ENCODE assay signal across 12 mouse cellular contexts in the genomic region with DNA sequence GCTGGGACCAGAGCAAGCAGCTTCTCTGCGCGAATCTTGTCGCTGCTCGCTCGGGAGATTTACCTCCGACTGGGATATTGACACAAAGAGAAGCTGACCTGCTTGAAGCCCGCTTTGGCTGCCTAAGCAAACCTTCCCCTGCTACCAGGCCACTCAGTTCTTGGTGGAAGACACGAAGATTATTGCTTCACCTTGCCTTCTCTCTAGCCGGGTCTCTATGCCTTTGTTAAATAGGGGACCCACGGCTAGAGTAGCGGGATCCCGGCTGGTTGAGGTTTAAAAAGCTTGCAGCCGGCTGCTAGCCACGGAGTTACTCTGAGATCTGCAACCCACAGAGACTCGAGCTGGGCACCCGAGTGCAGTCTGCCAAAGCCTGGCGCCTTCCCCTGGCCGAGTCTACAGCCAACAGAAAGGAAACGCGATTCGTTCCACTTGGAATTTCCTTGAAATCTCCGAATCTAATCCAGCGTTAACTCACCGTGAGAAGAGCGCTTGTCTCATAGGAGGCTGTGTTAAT. TPM values are rescaled to one million over a fixed set of nuclear protein-coding genes. Genes with fewer than 3 reads are reported as not detected.
DNase-seq lines count a peak whose midpoint lies in the region; ATAC-seq and TF ChIP-seq lines count a peak whose summit lies in the region.
"Had no signal": no experiment of that assay in that cellular context is flagged by ENCODE, and none has a peak within 500 bp of the region (broad histone marks: within the 10 kb centered on the region; RNA-seq: fewer than 3 reads in every experiment).

No protein-coding gene starts in this region.

- no peak overlapping the region for H3K9ac ChIP-seq in limb, embryonic 13.5 days
- H3K9ac ChIP-seq in intestine, embryonic 16.5 days (ENCODE audit: low read depth, low read length) = no peak overlapping the region
- H3K9ac ChIP-seq in heart, embryonic 11.5 days (ENCODE audit: low read depth, low read length) = no peak overlapping the region
- H3K9ac ChIP-seq: embryonic facial prominence, embryonic 15.5 days; liver, embryonic 13.5 days had no signal

- H3K4me1 ChIP-seq in cerebellum, adult 2 months (ENCODE audit: control insufficient read depth, insufficient read depth, low read length) = no peaks in the 10 kb centered on the region
- H3K4me1 ChIP-seq in testis, adult 2 months (ENCODE audit: control insufficient read depth, insufficient read depth, low read length) = peaks cover 21% of the 10 kb centered on the region
- peaks cover 22% of the 10 kb centered on the region for H3K4me1 ChIP-seq in limb, embryonic 13.5 days
- H3K4me1 ChIP-seq in intestine, embryonic 16.5 days (ENCODE audit: control insufficient read depth, insufficient read depth, low read length) = peaks cover 12% of the 10 kb centered on the region
- H3K4me1 ChIP-seq in heart, embryonic 11.5 days (ENCODE audit: control insufficient read depth, insufficient read depth, low read length) = peaks cover 9% of the 10 kb centered on the region; the same call in 1 of the 2 replicates

- TF ChIP-seq POLR2A in cerebellum, adult 2 months (IDR thresholded peaks at IDR 0.05; ENCODE audit: borderline replicate concordance, insufficient read depth, low read length) = no peak
- TF ChIP-seq POLR2A in testis, adult 2 months (IDR thresholded peaks at IDR 0.05; ENCODE audit: control insufficient read depth, low read depth, low read length) = no peak

- no peaks in the 10 kb centered on the region for H3K9me3 ChIP-seq in limb, embryonic 13.5 days
- no peaks in the 10 kb centered on the region for H3K9me3 ChIP-seq in intestine, embryonic 16.5 days (ENCODE audit: control insufficient read depth, low read length)
- no peaks in the 10 kb centered on the region for H3K9me3 ChIP-seq in heart, embryonic 11.5 days (replicated peaks; ENCODE audit: control insufficient read depth, low read length)
- H3K9me3 ChIP-seq: embryonic facial prominence, embryonic 15.5 days; liver, embryonic 13.5 days had no signal

- WGBS in cerebellum, adult 2 months = 2% methylated on average over 25 of the region's 25 CpGs
- WGBS in limb, embryonic 13.5 days = under 1% methylated on average over 25 of the region's 25 CpGs
- 1% methylated on average over 25 of the region's 25 CpGs for WGBS in intestine, embryonic 16.5 days
- WGBS in heart, embryonic 11.5 days (ENCODE audit: insufficient replicate concordance) = 1% methylated on average over 25 of the region's 25 CpGs

- H3K27me3 ChIP-seq in cerebellum, adult 2 months (ENCODE audit: control insufficient read depth, insufficient read depth, low read length) = peaks cover 35% of the 10 kb centered on the region; the same call in 1 of the 2 replicates
- peaks cover 17% of the 10 kb centered on the region for H3K27me3 ChIP-seq in testis, adult 2 months (ENCODE audit: control insufficient read depth, insufficient read depth, low read length)
- H3K27me3 ChIP-seq in limb, embryonic 13.5 days = peaks cover 99% of the 10 kb centered on the region
- peaks cover 64% of the 10 kb centered on the region for H3K27me3 ChIP-seq in intestine, embryonic 16.5 days (replicated peaks; ENCODE audit: control insufficient read depth, insufficient read depth, low read length)
- peaks cover 90% of the 10 kb centered on the region for H3K27me3 ChIP-seq in heart, embryonic 11.5 days (ENCODE audit: control insufficient read depth, insufficient read depth, low read length)

- ATAC-seq in cerebellum, adult (ENCODE audit: insufficient number of reproducible peaks, low FRiP score, low TSS enrichment) = no peak
- no peak for ATAC-seq in limb, embryonic 13.5 days (ENCODE audit: low FRiP score, low read depth)
- ATAC-seq in intestine, embryonic 16.5 days = no peak
- ATAC-seq in heart, embryonic 11.5 days (replicated peaks; ENCODE audit: insufficient number of reproducible peaks, low FRiP score, low TSS enrichment) = no peak

- peak; percentile 38 to 58 for DNase-seq in cerebellum, adult 2 months
- DNase-seq in testis, postnatal 14 days (ENCODE audit: low spot score) = no peak
- no peak for DNase-seq in gastrocnemius, postnatal 4 days (ENCODE audit: low spot score in 2 of 2)
- DNase-seq: kidney, postnatal 25 days; liver, embryonic 13.5 days had no signal

- no peak overlapping the region for H3K4me3 ChIP-seq in cerebellum, adult 2 months (replicated peaks; ENCODE audit: insufficient read depth, low read depth, low read length)
- H3K4me3 ChIP-seq in testis, adult 2 months (ENCODE audit: control insufficient read depth, low read depth, low read length) = peak overlapping the region; percentile 28
- 0 out of 2 replicates have a peak overlapping the region, but pooled peaks have one; percentile 0 for H3K4me3 ChIP-seq in limb, embryonic 13.5 days
- H3K4me3 ChIP-seq in intestine, embryonic 16.5 days (ENCODE audit: low read length) = no peak overlapping the region
- no peak overlapping the region for H3K4me3 ChIP-seq in heart, embryonic 11.5 days (ENCODE audit: low read depth, low read length)
- H3K4me3 ChIP-seq: heart, adult 2 months; liver, embryonic 13.5 days had no signal

- no peak overlapping the region for H3K4me2 ChIP-seq in limb, embryonic 13.5 days (replicated peaks)
- no peak overlapping the region for H3K4me2 ChIP-seq in intestine, embryonic 16.5 days (ENCODE audit: low read depth, low read length)
- no peak overlapping the region for H3K4me2 ChIP-seq in heart, embryonic 11.5 days
- H3K4me2 ChIP-seq: embryonic facial prominence, embryonic 15.5 days; liver, embryonic 13.5 days had no signal

- no peak for TF ChIP-seq CTCF in cerebellum, adult 2 months (IDR thresholded peaks at IDR 0.05; ENCODE audit: borderline replicate concordance, insufficient read depth, low read depth, low read length)
- TF ChIP-seq CTCF in testis, adult 2 months (IDR thresholded peaks at IDR 0.05; ENCODE audit: control insufficient read depth, insufficient read depth, insufficient replicate concordance, low read depth, low read length) = no peak

- no peaks in the 10 kb centered on the region for H3K36me3 ChIP-seq in testis, adult 2 months (ENCODE audit: control insufficient read depth, insufficient read depth, low read length)
- H3K36me3 ChIP-seq in limb, embryonic 13.5 days = no peaks in the 10 kb centered on the region
- no peaks in the 10 kb centered on the region for H3K36me3 ChIP-seq in intestine, embryonic 16.5 days (ENCODE audit: control insufficient read depth, insufficient read depth, low read length)
- no peaks in the 10 kb centered on the region for H3K36me3 ChIP-seq in heart, embryonic 11.5 days (ENCODE audit: control insufficient read depth, insufficient read depth, low read length)
- H3K36me3 ChIP-seq: embryonic facial prominence, embryonic 15.5 days; liver, embryonic 13.5 days had no signal

- no peak overlapping the region for H3K27ac ChIP-seq in cerebellum, adult 2 months (ENCODE audit: insufficient read depth, low read length)
- H3K27ac ChIP-seq in testis, adult 2 months (ENCODE audit: control insufficient read depth, insufficient read depth, low read depth, low read length) = no peak overlapping the region
- H3K27ac ChIP-seq in limb, embryonic 13.5 days = no peak overlapping the region
- no peak overlapping the region for H3K27ac ChIP-seq in intestine, embryonic 16.5 days (ENCODE audit: low read length)
- H3K27ac ChIP-seq in heart, embryonic 11.5 days (ENCODE audit: low read depth, low read length) = no peak overlapping the region
- H3K27ac ChIP-seq: embryonic facial prominence, embryonic 15.5 days; heart, adult 2 months; liver, embryonic 13.5 days had no signal

RNA-seq across cellular contexts. Expression of a gene that starts 8.2 kb away (rescaled TPM):
- polyA plus RNA-seq in cerebellum, adult 2 months (2012; rRNA removed) = 0.13 and 0.46 TPM in 2 replicates
- 50.1 and 52.6 TPM in 2 replicates for polyA plus RNA-seq in testis, adult 2 months (2012; rRNA removed)
- not detected in 2 replicates for polyA plus RNA-seq in limb, embryonic 13.5 days (2015; fragmentation: Nextera tagmentation; extraction: Ambion mirVana)
- total RNA-seq in gastrocnemius, postnatal 4 days (2021) = 1 to 10 TPM in 1 of 2 experiments, under 1 TPM in 1; 0.34 to 1.4 TPM
- polyA plus RNA-seq in intestine, embryonic 16.5 days (2015; fragmentation: Nextera tagmentation; extraction: Ambion mirVana) = 0.02 TPM in 1 of 2 replicates, not detected in the other
- polyA plus RNA-seq in heart, embryonic 11.5 days (2014; fragmentation: Nextera tagmentation; extraction: Ambion mirVana) = not detected in 2 replicates

RNA-seq across cellular contexts. Expression of a gene that starts 53.6 kb away (rescaled TPM):
- 58.0 and 58.1 TPM in 2 replicates for polyA plus RNA-seq in cerebellum, adult 2 months (2012; rRNA removed)
- 22.6 and 25.3 TPM in 2 replicates for polyA plus RNA-seq in testis, adult 2 months (2012; rRNA removed)
- 41.5 and 47.7 TPM in 2 replicates for polyA plus RNA-seq in limb, embryonic 13.5 days (2015; fragmentation: Nextera tagmentation; extraction: Ambion mirVana)
- 10 to 100 TPM; 22.8 to 32.0 TPM for total RNA-seq in gastrocnemius, postnatal 4 days (2021)
- polyA plus RNA-seq in intestine, embryonic 16.5 days (2015; fragmentation: Nextera tagmentation; extraction: Ambion mirVana) = 29.3 and 33.9 TPM in 2 replicates
- polyA plus RNA-seq in heart, embryonic 11.5 days (2014; fragmentation: Nextera tagmentation; extraction: Ambion mirVana) = 20.7 and 27.1 TPM in 2 replicates

Comparison
In these comparisons a context has a peak if more than half of its experiments do, and no peak if none do; other contexts are left out.
1. DNase-seq: peak in cerebellum, adult 2 months (2 of 2); none in testis, postnatal 14 days (single experiment) and gastrocnemius, postnatal 4 days (0 of 2).
2. H3K4me3 ChIP-seq: peak in testis, adult 2 months (single experiment) and limb, embryonic 13.5 days (single experiment); none in cerebellum, adult 2 months (single experiment), intestine, embryonic 16.5 days (single experiment) and heart, embryonic 11.5 days (single experiment).
3. RNA of a gene that starts 8.2 kb away (polyA plus RNA-seq): 50.1 to 52.6 TPM in testis, adult 2 months; 0.13 to 0.46 TPM in cerebellum, adult 2 months, not detected in limb, embryonic 13.5 days, 0.02 TPM in intestine, embryonic 16.5 days and not detected in heart, embryonic 11.5 days; every median in the first group is over 10 times any median in the second.